Mouse (Mus musculus) frontal cortex, postnatal 10 days (tissue): ENCODE data around the gene Uts2.
A peak's percentile ranks its signal among the peaks of the same experiment; 100 is the strongest.

Source experiments
- DNase-seq, 2 experiments: peaks; one replicate each; pipeline ENCODE4 v3.0.0; 2022; ENCODE audit warnings: low spot score in 2 of 2, mixed read lengths in 1 of 2

Gene Uts2

DNA sequence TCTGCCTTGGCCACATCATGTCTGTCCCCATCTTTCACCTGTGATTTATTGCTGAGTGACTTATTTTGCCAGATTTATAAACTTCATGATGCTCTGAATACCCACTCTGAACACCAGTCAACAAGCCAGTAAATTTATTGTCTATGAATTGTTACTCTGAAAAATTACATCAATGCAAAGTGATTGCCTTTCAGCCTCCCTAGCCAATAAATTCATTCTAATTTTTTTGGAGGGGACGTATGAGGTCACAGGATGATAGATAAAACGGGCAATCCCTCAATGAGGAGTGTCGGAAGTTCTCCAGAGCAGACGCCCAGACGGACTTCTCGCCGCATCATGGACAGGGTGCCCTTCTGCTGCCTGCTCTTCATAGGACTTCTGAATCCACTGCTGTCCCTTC is at the start of gene Uts2:
Gene Uts2 (plus strand): TSS at position 301 of the 400 bp plus-strand sequence.
- DNase-seq = no peak

DNA sequence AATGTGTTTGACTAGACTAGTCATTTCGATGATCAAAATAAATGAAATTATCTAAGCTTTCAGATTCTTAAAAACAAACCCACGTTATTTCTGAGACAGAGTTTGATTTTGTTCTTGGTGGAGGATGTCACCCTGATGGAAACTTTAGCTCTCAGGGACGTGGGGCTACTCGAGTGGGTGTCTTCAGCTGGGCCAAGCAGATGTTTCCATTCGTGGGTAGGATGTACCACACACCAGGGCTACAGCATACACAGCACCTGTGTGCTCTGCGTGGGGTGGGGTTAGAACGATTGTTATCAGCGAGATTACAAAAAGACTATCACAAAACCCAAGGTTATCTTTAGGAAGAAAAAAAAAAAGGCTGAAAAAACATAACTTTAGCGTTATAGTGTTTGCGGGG is 45.9 kb upstream of the Uts2 start:
- no peak for DNase-seq

- DNase-seq = no peak
These were observed 40.4 kb upstream of the Uts2 start for GRCm38 (mm10) chr4:150956369-150957105.

DNA sequence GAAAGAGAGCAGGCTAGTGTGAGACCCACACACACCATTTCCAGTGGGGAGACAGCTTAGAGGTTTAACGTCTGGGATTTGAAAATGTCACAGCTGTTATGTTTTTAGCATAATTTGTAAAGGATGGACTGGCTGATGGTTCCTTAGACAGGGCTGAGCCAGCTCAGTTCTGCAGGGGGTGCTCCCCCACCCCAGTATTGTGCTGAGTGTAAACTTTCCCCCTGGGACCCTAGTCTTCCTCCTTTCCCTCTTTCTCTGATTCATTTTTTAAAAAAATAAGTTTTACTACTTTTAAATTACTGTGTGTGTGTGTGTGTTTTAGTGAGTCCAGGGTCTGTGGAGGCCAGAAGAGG is 39.8 kb upstream of the Uts2 start:
- DNase-seq = no peak

- no peak for DNase-seq
These were observed 38.4 kb upstream of the Uts2 start for GRCm38 (mm10) chr4:150958536-150958935.

DNA sequence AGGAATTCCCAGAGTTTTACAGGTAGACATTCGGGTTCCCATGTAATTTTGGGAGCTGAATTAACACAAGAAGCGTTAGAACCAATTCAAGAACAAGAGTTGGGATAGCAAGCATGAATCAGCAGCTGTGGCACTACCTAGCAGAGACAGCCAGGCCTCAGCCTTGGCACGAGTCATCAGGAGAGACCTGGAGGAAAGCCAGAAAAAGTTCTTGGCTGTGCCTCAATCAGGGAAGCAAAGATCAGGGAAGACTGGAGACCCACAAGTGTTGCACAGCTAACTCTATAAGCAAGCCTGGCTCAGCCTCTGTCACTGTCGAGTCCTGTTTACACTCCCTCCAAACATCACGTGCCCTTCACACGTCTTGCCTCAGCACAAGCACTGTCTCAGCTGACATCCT is 34.7 kb upstream of the Uts2 start:
- DNase-seq = no peak

- no peak for DNase-seq
These were observed 33.2 kb upstream of the Uts2 start for GRCm38 (mm10) chr4:150963711-150964110.

GRCm38 (mm10) chr4:150964635-150965554 is 32.0 kb upstream of the Uts2 start:
- peak; percentile 62 to 75 for DNase-seq

- no peak for DNase-seq
These were observed 31.3 kb upstream of the Uts2 start for GRCm38 (mm10) chr4:150965555-150965951.

DNA sequence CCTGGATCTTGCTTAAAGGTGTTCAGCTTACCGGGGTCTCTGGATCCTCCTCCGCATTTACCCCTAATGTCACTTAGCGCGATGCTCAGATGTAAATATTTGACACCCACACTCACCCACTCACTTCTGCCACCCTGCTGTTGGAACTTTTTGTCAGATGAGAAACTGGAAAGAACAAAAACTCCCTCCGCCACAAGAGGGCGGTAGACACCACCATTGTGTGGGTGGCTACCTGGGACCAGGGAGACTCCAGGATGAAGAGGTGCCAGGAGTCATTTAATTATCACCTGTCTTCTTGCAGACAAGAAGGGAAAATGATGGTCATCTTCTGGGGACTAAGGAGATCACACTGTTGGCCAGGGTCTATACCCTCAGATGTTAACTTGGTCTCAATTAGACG is 30.3 kb upstream of the Uts2 start:
- DNase-seq = peak in 1 of 2 experiments; percentile 42

DNA sequence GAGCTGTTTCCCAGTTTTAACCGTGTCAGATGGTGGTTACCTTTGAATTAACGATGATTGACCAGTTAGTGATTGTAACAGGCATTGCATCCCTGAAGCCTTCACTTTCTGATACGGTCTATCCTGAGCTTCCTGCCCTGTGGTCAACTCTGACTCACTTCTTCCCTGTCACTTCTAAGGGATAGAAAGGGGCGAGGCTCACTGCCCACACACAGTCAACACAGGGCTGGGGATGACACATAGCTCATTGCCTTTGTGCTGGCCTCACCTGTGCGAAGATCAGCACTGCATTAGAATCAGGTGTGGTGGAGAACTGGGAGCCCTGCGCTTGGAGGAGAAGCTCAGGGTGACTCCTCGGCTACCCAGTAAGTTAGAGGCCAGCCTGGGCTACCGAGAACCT is 27.9 kb upstream of the Uts2 start:
- no peak for DNase-seq

- no peak for DNase-seq
These were observed 23.6 kb upstream of the Uts2 start for GRCm38 (mm10) chr4:150973264-150973663.

DNA sequence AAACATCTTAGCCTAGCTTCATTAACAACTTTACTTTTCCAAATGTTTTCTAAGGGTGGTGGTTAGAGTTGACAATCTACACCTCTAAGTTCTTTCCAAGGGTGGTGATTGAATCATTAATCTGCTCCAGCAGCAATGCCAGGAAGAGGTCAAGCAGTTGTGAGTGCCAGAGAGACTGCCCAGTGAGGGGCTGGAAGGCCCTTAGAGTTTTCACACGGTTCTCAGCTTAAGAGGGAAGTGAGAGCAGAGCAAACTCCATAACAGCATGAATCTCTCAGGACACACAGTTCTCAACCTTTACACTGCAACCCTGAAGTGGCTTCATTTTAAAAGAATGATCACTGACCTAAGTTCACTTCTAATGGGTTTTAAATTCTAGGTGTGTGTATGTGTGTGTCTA is 21.8 kb upstream of the Uts2 start:
- DNase-seq = no peak

DNA sequence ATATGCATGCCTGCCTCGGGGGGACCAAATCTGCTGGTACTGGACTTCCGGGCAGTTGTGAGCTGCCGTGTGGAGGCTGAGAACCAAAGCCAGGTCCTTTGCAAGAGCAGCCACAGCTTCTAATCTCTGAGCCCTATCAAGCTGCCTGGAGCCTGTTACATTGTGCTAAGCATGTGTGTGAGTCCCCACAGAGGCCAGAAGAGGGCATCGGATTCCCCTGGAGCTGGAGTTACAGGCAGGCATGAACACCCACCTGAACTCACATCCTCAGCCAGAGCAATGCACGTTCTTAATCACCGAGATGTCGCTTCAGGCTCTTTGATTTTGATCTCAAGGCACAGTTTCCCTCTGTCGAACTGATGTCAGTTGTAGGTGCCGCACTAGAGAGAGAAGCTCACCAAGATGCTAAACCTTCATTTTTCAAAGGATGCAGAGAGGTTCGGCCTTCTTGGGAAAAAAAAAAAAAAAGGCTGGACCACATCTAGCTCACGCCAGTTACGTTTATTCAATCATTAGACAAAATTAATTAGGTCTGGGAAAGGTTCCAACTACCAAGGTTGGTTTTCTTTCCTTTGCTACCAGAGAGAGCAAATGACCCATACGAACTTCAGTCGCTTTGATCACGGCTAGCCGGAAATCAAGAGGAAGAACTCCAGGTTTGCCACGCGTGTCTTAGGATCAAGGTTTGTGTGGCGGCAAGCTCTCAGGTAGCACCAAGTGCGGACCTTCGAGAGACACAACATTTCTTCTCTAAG is 18.6 kb upstream of the Uts2 start:
- no peak for DNase-seq

DNA sequence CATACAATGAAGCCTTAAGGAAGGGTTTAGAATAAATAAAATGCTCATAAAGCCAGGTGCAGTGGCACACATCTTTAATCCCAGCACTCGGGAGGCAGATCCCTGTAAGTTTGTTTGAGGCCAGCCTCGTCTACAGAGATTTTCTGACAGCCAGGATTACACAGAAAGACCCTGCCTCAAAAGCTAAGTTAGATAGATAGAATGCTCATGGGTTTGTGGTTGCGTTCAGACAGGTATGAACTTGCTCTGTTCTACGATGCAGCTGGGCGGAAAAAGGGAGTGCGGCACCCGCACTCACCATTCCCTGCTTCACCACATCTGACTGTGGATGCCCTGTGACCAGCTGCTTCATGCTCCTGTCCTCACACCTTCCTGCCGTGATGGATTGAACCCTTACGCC is 17.4 kb upstream of the Uts2 start:
- no peak for DNase-seq

DNA sequence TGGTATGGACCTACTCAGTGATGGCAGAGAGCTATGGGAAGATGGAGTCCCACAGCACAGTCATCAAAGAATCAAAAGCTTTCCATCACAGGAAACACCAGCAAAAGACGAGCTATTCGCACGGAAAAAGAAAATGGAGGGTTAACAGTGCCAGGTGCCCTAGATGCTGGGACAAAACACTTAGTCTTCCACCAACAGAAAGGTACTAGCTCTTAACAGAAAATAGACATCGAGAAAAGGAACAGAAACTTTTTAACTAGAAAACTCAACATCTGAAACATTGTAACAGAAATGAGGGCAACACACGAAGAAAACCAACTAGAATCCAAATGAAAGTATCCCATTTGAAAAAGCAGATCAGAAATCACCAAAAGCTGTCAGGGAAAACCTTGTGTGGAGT is 16.7 kb upstream of the Uts2 start:
- DNase-seq = no peak

DNA sequence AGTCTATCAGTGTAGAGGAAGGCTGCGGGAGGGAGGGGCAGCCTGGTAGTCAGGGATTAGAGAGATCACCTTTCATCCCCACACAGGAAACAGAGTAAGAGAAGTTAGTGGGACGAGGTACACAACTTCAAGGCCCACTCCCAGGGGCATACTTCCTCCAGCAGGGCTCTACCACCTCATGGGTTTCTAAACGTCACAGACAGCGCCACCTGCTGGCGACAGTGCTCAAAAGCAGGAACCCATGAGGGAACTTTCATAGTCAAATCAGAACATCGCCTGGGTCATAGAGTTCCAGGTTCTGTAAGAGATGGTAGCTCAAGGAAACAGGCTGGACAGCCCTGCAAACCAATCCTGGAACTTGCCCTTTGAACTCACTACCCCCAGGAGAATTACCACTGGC is 6.7 kb upstream of the Uts2 start:
- no peak for DNase-seq

DNA sequence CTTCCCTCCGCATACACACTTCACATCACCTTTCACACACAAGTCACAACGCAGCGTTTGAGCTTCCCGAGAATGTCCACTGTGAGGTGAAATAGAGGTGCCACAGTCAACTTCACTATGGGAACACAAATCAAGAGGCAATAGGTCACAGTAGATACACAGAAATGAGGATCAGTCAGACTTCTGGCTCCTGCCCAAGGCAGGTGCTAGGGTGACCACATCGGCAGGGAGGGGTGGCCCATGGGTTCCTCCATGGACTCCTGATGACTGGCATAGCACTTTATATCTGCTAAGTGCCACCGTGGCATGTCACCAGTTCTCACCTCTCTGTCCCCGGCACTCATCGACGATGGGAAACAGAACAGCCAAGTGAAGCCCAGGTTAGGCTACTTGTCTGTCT is 1.7 kb downstream of the Uts2 start:
- DNase-seq = no peak

DNA sequence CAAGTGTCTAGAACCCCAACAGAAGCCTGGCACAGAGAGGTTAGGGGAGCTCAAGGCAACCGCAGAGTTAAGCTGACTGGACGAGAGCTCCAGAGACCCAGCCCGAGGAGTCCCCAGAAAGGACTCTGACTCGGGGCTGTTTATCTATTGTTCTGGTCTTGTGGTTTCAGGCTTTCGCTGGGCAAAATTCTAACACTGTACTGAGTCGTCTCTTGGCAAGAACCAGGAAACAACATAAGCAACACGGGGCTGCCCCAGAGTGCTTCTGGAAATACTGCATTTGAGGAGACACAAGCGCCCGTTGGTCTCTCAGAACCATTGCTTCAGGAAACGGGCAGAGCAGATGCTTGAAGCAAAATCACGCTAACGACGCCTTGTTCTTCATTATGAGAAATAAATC is 4.5 kb downstream of the Uts2 start:
- DNase-seq = no peak

DNA sequence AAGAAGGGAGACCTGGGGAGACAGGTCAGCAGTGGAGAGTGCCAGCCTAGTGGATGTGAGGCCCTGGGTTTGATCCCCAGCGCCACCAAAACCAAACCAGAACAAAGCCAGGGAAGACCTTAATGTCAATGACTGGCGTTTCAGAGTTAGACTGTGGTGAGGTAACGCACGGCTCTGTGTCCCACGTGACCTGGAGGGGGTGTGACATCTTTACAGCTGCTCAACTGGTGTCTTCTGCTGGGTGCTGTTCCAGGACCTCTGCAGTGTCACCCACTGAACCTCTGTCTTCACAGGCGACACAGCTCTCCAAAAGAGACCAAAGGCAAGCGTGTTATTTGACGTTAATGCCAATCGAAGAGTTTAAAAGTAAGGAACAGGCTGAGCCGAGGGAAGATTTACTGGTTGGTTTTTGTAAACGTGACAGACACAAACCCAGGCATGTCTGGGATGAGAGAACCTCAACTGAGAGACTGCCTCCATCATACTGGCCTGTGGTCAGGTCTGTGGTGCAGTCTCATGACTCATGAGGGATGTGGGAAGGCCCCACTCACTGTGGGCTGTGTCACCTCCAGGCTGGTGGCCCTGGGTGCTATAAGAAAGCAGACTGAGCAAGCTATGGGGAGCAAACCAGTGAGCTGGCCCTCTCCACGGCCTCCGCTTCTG is 8.9 kb downstream of the Uts2 start:
- DNase-seq = no peak

GRCm38 (mm10) chr4:151006945-151007344 is 10.0 kb downstream of the Uts2 start:
- peak in 1 of 2 experiments; percentile 42 for DNase-seq

DNA sequence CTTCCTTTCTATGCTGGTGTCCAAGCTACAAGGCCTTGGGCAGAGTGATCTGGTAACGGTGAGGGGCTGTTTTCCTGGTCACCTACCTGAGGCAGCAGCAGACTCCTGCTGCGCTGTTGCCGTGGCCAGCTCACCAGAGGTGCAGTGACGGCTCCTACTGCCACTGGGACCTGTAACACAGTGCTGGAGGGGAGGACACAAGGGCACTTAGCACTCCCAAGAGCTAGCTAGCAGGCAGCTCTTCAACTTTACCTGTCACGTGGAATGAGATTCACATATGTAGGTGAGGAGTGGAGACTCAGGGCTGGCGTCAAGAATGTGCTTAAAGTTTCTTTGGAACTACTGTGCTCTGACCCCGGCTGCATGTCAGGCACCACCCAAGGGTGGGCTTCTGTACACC is 13.4 kb downstream of the Uts2 start:
- no peak for DNase-seq
